Mouse (Mus musculus): Measurements from ENCODE around the gene Dlec1. TPM values are rescaled to one million over a fixed set of nuclear protein-coding genes. Genes with fewer than 3 reads are reported as not detected.

The Dlec1 gene
- total RNA-seq, 2 experiments from 2014 or later = 1.6 to 3.3 TPM

GRCm38 (mm10) chr9:119128436-119129181 is 26.3 kb downstream of the Dlec1 start:
- no peak for DNase-seq (ENCODE audit: low spot score in 2 of 2)

GRCm38 (mm10) chr9:119130692-119131091 is 28.4 kb downstream of the Dlec1 start:
- no peak for DNase-seq (ENCODE audit: low spot score in 2 of 2)

GRCm38 (mm10) chr9:119138836-119139235 is 36.6 kb downstream of the Dlec1 start:
- DNase-seq (ENCODE audit: low spot score in 2 of 2) = no peak

- no peak for DNase-seq (ENCODE audit: low spot score in 2 of 2)
These were observed 39.8 kb downstream of the Dlec1 start for GRCm38 (mm10) chr9:119142066-119142465.

- DNase-seq (ENCODE audit: low spot score in 2 of 2) = no peak
These were observed 41.1 kb downstream of the Dlec1 start for GRCm38 (mm10) chr9:119143372-119143771.

GRCm38 (mm10) chr9:119144696-119145095 is 42.4 kb downstream of the Dlec1 start:
- DNase-seq (ENCODE audit: low spot score in 2 of 2) = no peak

GRCm38 (mm10) chr9:119145137-119145536 is 42.9 kb downstream of the Dlec1 start:
- no peak for DNase-seq (ENCODE audit: low spot score in 2 of 2)

- no peak for DNase-seq (ENCODE audit: low spot score in 2 of 2)
These were observed 43.4 kb downstream of the Dlec1 start for GRCm38 (mm10) chr9:119145638-119146037.

GRCm38 (mm10) chr9:119146098-119146770 is 44.0 kb downstream of the Dlec1 start:
- no peak for DNase-seq (ENCODE audit: low spot score in 2 of 2)

GRCm38 (mm10) chr9:119149601-119150000 is 47.3 kb downstream of the Dlec1 start:
- peak in 1 of 2 experiments; percentile 24 for DNase-seq (ENCODE audit: low spot score in 2 of 2)

GRCm38 (mm10) chr9:119151751-119152150 is 49.5 kb downstream of the Dlec1 start:
- DNase-seq (ENCODE audit: low spot score in 2 of 2) = no peak

GRCm38 (mm10) chr9:119155416-119155815 is 53.1 kb downstream of the Dlec1 start:
- no peak for DNase-seq (ENCODE audit: low spot score in 2 of 2)

GRCm38 (mm10) chr9:119155826-119156225 is 53.5 kb downstream of the Dlec1 start:
- DNase-seq (ENCODE audit: low spot score in 2 of 2) = no peak

GRCm38 (mm10) chr9:119156278-119157201 is 54.3 kb downstream of the Dlec1 start, which contains the start of gene Acaa1b:
TSS of gene Acaa1b (minus strand) at chr9:119157093.
- DNase-seq (ENCODE audit: low spot score in 2 of 2) = peak; percentile 61 to 78

- no peak for DNase-seq (ENCODE audit: low spot score in 2 of 2)
These were observed 56.6 kb downstream of the Dlec1 start, which contains the start of gene Gm47289 for GRCm38 (mm10) chr9:119158861-119159260. TSS of gene Gm47289 (plus strand) at chr9:119159161.

GRCm38 (mm10) chr9:119160689-119161088 is 58.4 kb downstream of the Dlec1 start:
- DNase-seq (ENCODE audit: low spot score in 2 of 2) = no peak

GRCm38 (mm10) chr9:119164743-119165142 is 62.5 kb downstream of the Dlec1 start:
- no peak for DNase-seq (ENCODE audit: low spot score in 2 of 2)

- no peak for DNase-seq (ENCODE audit: low spot score in 2 of 2)
These were observed 63.3 kb downstream of the Dlec1 start for GRCm38 (mm10) chr9:119165548-119165947.

- DNase-seq (ENCODE audit: low spot score in 2 of 2) = no peak
These were observed 65.3 kb downstream of the Dlec1 start for GRCm38 (mm10) chr9:119167608-119168007.

GRCm38 (mm10) chr9:119179292-119179691 is 77.0 kb downstream of the Dlec1 start:
- no peak for DNase-seq (ENCODE audit: low spot score in 2 of 2)

GRCm38 (mm10) chr9:119181241-119181728 is 79.0 kb downstream of the Dlec1 start:
- no peak for DNase-seq (ENCODE audit: low spot score in 2 of 2)
